Mouse (Mus musculus) heart, postnatal 0 days (tissue): ENCODE data around the gene Ddx3x.

Experiments
- CTCF ChIP-seq: IDR thresholded peaks from 2 replicates; pipeline ENCODE4 v1.5.1; 2016; ENCODE audit warnings: antibody characterized with exemption, control low read depth, low read depth
- EP300 ChIP-seq: IDR thresholded peaks from 2 replicates; pipeline ENCODE4 v1.6.1; 2016; ENCODE audit warnings: antibody characterized with exemption, low read depth

DNA sequence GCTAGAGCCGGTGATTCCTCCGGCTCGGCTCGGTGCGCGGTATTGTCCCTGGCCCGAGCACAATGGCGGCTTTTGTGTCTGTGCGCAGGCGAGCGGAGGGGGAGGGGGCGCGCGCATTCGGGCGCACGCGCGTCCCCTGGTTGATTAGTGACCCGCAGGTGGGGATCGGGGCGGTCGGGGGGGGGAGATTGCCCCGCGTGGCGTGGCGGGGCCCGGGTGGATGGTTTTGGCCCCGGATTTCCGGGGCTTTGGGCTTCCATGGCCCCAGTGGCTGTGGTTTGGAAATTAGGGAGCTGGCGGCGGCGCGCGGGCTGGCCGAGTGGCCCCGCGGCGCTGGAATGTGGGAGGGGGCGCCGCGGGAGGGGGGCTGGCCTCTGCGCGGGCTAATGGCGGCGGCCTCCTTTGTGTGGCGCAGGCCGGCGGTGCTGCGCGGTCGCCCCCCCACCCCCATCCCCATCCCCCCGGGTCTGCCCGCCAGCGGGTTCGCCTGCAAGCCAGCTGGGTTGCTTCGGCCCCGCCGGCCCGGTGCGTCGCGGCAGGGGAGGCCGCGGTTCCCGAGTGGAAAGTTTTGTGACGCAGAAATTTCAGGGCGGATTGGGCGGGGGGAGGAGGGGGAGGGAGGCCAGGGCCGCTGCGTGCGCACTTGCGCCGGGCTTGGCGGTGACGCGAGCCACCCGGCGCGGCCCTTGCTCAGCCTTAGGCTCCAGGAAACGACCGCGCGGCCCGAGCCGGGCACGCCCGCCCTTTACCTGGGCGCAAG is 739 bp downstream of the Ddx3x start:
- TF ChIP-seq EP300 (no peak), CTCF (no peak)
